Mouse (Mus musculus) midbrain, embryonic 14.5 days (tissue): ENCODE results near the gene Ocln. TPM values are rescaled to one million over a fixed set of nuclear protein-coding genes. Genes with fewer than 3 reads are reported as not detected.

Source experiments
- ATAC-seq: fragments of 200-750 bp; cut with Nextera tagmentation; 2 replicates; pipeline ENCODE4 v1.8.0; 2017; ENCODE audit warnings: moderate number of reproducible peaks, moderate library complexity; ENCODE audit not compliant: low FRiP score, low TSS enrichment
- DNase-seq: peaks from one replicate; pipeline ENCODE4 v3.0.0-alpha.2; 2015
- H3K27ac ChIP-seq: fragments of 300-500 bp; sonication (generic); replicated peaks from 2 replicates; pipeline ENCODE4 v1.5.1; 2014; ENCODE audit warnings: mild to moderate bottlenecking, low read depth, low read length, moderate library complexity
- H3K27me3 ChIP-seq: fragments of 300-500 bp; sonication (generic); 2 replicates; pipeline ENCODE4 v1.6.1; 2014; ENCODE audit warnings: low read length, control low read depth, mixed read lengths; ENCODE audit not compliant: control insufficient read depth, insufficient read depth
- H3K36me3 ChIP-seq: fragments of 300-500 bp; sonication (generic); 2 replicates; pipeline ENCODE4 v1.6.1; 2014; ENCODE audit warnings: low read length, control low read depth; ENCODE audit not compliant: control insufficient read depth, insufficient read depth
- H3K4me1 ChIP-seq: fragments of 300-500 bp; sonication (generic); 2 replicates; pipeline ENCODE4 v1.6.1; 2014; ENCODE audit warnings: mild to moderate bottlenecking, antibody characterized with exemption, low read length, control low read depth; ENCODE audit not compliant: control insufficient read depth, insufficient read depth
- H3K4me2 ChIP-seq: fragments of 300-500 bp; sonication (generic); 2 replicates; pipeline ENCODE4 v1.6.1; 2014; ENCODE audit warnings: mild to moderate bottlenecking, low read length, moderate library complexity
- H3K4me3 ChIP-seq: fragments of 300-500 bp; sonication (generic); replicated peaks from 2 replicates; pipeline ENCODE4 v1.5.1; 2014; ENCODE audit warnings: low read depth, low read length
- H3K9ac ChIP-seq: fragments of 300-500 bp; sonication (generic); replicated peaks from 2 replicates; pipeline ENCODE4 v1.6.1; 2014; ENCODE audit warnings: mild to moderate bottlenecking, low read length, moderate library complexity
- H3K9me3 ChIP-seq: fragments of 300-500 bp; sonication (generic); 2 replicates; pipeline ENCODE4 v1.6.1; 2016; ENCODE audit warnings: low read length, control low read depth, mixed read lengths; ENCODE audit not compliant: control insufficient read depth
- WGBS: fragments of 180-500 bp; shearing (Covaris S2); extraction: QIAGEN DNeasy Blood & Tissue Kit; methylation state at CpG from one replicate; pipeline ENCODE4 v1.1.7; 2014; 5-methylcytosine and 5-hydroxymethylcytosine counted together
- polyA plus RNA-seq: library from polyadenylated mRNA; unstranded; fragments of >200 nt; fragmentation: Nextera tagmentation; extraction: Ambion mirVana; gene quantifications from 2 replicates; pipeline ENCODE4 v1.2.1, GENCODE M21; 2014

Ocln gene
- polyA plus RNA-seq, 1 experiment from 2014 or later, result 7.4 TPM

GRCm38 (mm10) chr13:100582144-100582543, 29.6 kb upstream of the Ocln start:
- Histone ChIP-seq H3K9ac (no peak overlapping the region), H3K4me1 (no peaks in the 10 kb centered on the region), H3K9me3 (no peaks in the 10 kb centered on the region), H3K4me3 (no peak overlapping the region), H3K27me3 (no peaks in the 10 kb centered on the region), H3K36me3 (no peaks in the 10 kb centered on the region), H3K4me2 (no peak overlapping the region), H3K27ac (no peak overlapping the region)
- no peak for DNase-seq
- 53% methylated on average over 6 of the region's 6 CpGs for WGBS
- no peak for ATAC-seq

- 31% methylated on average over 3 of the region's 3 CpGs for WGBS
- ATAC-seq (no peak), DNase-seq (peak; percentile 6)
- H3K27ac ChIP-seq, result no peak overlapping the region
- H3K9ac ChIP-seq, result no peak overlapping the region
- H3K9me3 ChIP-seq, result no peaks in the 10 kb centered on the region
- H3K4me3 ChIP-seq, result no peak overlapping the region
- no peaks in the 10 kb centered on the region for H3K27me3 ChIP-seq
- H3K4me1 ChIP-seq, result no peaks in the 10 kb centered on the region
- no peaks in the 10 kb centered on the region for H3K36me3 ChIP-seq
- H3K4me2 ChIP-seq, result no peak overlapping the region
Measured at GRCm38 (mm10) chr13:100581701-100582100, 29.2 kb upstream of the Ocln start.

GRCm38 (mm10) chr13:100579951-100580350, 27.4 kb upstream of the Ocln start:
- no peaks in the 10 kb centered on the region for H3K27me3 ChIP-seq
- no peak overlapping the region for H3K27ac ChIP-seq
- no peaks in the 10 kb centered on the region for H3K4me1 ChIP-seq
- H3K9me3 ChIP-seq, result no peaks in the 10 kb centered on the region
- H3K4me2 ChIP-seq, result no peak overlapping the region
- DNase-seq (no peak), ATAC-seq (no peak)
- no peak overlapping the region for H3K9ac ChIP-seq
- no peaks in the 10 kb centered on the region for H3K36me3 ChIP-seq
- no peak overlapping the region for H3K4me3 ChIP-seq

- Histone ChIP-seq H3K9ac (no peak overlapping the region), H3K27me3 (no peaks in the 10 kb centered on the region), H3K9me3 (no peaks in the 10 kb centered on the region), H3K36me3 (no peaks in the 10 kb centered on the region), H3K4me2 (no peak overlapping the region), H3K4me1 (no peaks in the 10 kb centered on the region), H3K4me3 (no peak overlapping the region), H3K27ac (no peak overlapping the region)
- DNase-seq (no peak), ATAC-seq (no peak)
- WGBS, result 70% methylated on average over 3 of the region's 3 CpGs
Measured at GRCm38 (mm10) chr13:100579220-100579619, 26.7 kb upstream of the Ocln start.

GRCm38 (mm10) chr13:100575950-100576349, 23.4 kb upstream of the Ocln start:
- Histone ChIP-seq H3K9me3 (no peaks in the 10 kb centered on the region), H3K4me3 (no peak overlapping the region), H3K4me1 (no peaks in the 10 kb centered on the region), H3K36me3 (no peaks in the 10 kb centered on the region), H3K9ac (no peak overlapping the region), H3K4me2 (no peak overlapping the region), H3K27ac (no peak overlapping the region), H3K27me3 (no peaks in the 10 kb centered on the region)
- 85% methylated on average over 2 of the region's 2 CpGs for WGBS
- DNase-seq, result no peak
- no peak for ATAC-seq

- DNase-seq (no peak), ATAC-seq (no peak)
- no peak overlapping the region for H3K4me3 ChIP-seq
- no peaks in the 10 kb centered on the region for H3K9me3 ChIP-seq
- H3K27ac ChIP-seq, result no peak overlapping the region
- H3K9ac ChIP-seq, result no peak overlapping the region
- H3K4me2 ChIP-seq, result no peak overlapping the region
- no peaks in the 10 kb centered on the region for H3K36me3 ChIP-seq
- H3K4me1 ChIP-seq, result no peaks in the 10 kb centered on the region
- H3K27me3 ChIP-seq, result no peaks in the 10 kb centered on the region
- WGBS, result 83% methylated on average over 2 of the region's 2 CpGs
Measured at GRCm38 (mm10) chr13:100570713-100571112, 18.2 kb upstream of the Ocln start.

- H3K4me2 ChIP-seq, result no peak overlapping the region
- DNase-seq, result no peak
- no peaks in the 10 kb centered on the region for H3K9me3 ChIP-seq
- no peak overlapping the region for H3K4me3 ChIP-seq
- H3K9ac ChIP-seq, result no peak overlapping the region
- H3K4me1 ChIP-seq, result no peaks in the 10 kb centered on the region
- ATAC-seq, result no peak
- 93% methylated on average over 1 of the region's 1 CpGs for WGBS
- H3K27me3 ChIP-seq, result no peaks in the 10 kb centered on the region
- no peak overlapping the region for H3K27ac ChIP-seq
- no peaks in the 10 kb centered on the region for H3K36me3 ChIP-seq
Measured at GRCm38 (mm10) chr13:100568359-100568758, 15.8 kb upstream of the Ocln start.

GRCm38 (mm10) chr13:100559449-100559848, 6.9 kb upstream of the Ocln start:
- H3K9ac ChIP-seq, result no peak overlapping the region
- 86% methylated on average over 9 of the region's 9 CpGs for WGBS
- H3K27ac ChIP-seq, result no peak overlapping the region
- DNase-seq, result no peak
- no peaks in the 10 kb centered on the region for H3K9me3 ChIP-seq
- H3K4me3 ChIP-seq, result no peak overlapping the region
- no peaks in the 10 kb centered on the region for H3K4me1 ChIP-seq
- H3K27me3 ChIP-seq, result no peaks in the 10 kb centered on the region
- no peak for ATAC-seq
- H3K4me2 ChIP-seq, result no peak overlapping the region
- no peaks in the 10 kb centered on the region for H3K36me3 ChIP-seq

- Histone ChIP-seq H3K36me3 (no peaks in the 10 kb centered on the region), H3K4me3 (no peak overlapping the region), H3K9me3 (no peaks in the 10 kb centered on the region), H3K4me2 (no peak overlapping the region), H3K4me1 (peaks cover 6% of the 10 kb centered on the region), H3K27ac (no peak overlapping the region), H3K27me3 (peaks cover 21% of the 10 kb centered on the region), H3K9ac (no peak overlapping the region)
- 71% methylated on average over 4 of the region's 4 CpGs for WGBS
- DNase-seq, result no peak
- ATAC-seq, result no peak
Measured at GRCm38 (mm10) chr13:100557011-100557410, 4.5 kb upstream of the Ocln start.
